Mouse (Mus musculus) gastrocnemius, adult 8-10 months (tissue): ENCODE data around the gene E130309D02Rik. TPM values are rescaled to one million over a fixed set of nuclear protein-coding genes. Genes with fewer than 3 reads are reported as not detected.

Experiments used
- DNase-seq, 2 experiments: peaks; one replicate each; pipeline ENCODE4 v3.0.0; 2022; ENCODE audit warnings: low spot score in 2 of 2
- total RNA-seq, 4 experiments: library from RNA; stranded (reverse); gene quantifications; 2 replicates each; pipeline ENCODE4 v1.2.4; 2022

E130309D02Rik gene
- total RNA-seq, 4 experiments from 2014 or later: 10.2 to 12.2 (median 11.2) TPM

DNA sequence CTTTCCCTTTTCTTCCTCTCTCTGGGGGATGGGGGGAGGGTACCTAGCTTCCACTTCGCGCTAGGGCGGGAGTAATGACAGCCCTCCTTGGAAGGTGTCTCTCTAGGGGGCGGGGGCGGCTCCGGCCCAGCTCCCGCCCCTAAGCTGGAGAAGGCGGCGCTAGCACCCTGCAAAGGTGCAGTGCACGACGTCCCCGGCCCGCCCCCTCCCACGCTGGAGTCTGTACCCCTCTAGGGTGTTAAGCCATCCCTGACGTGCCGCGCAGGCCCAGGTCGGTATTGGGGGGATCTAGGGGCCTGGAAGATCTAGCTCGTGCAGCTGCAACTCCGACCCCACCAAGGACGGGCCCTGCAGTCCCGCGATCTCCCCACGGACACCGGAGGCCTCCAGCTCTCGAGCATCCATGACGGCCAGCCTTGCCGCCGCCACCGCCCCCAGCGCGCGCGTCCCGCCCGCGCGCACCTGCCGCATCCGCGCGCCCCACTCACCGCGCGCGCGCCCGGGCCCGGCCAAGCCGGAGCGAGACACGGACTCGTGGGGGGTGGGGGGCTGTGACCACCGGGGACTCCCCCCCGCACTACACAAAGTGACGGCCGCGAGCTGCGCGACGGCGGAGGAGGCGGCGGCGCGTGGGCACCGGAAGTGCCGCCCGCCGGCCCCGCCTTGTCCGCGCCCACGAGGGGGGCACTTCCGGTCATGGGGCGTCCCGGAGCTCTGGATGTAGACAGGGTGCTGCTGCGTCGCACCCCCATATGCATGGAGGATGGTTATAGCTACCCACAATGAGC is 45.6 kb downstream of the E130309D02Rik start, which contains the start of gene Zfp316:
Gene Zfp316 (minus strand): TSS at position 660 of the 788 bp plus-strand sequence.
- DNase-seq: peak; percentile 51 to 63

DNA sequence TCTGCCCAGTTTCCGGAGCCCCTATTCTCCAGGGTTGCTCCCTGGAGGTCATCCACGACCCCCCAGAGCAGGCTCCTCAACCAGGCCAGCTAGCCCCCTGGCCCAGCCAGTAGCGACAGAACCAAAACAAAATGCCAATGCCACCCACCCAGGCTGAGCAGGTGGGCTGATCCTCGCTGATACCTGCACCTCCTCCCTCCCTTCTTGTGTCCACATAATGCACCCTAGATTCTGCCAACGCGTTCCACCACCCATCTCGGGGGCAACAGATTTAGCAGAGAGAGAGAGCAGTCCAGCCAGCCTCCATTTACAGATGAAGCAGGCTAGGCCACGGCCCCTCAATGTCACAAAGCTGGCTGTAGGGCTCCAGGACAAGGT is 46.2 kb downstream of the E130309D02Rik start:
- DNase-seq: no peak

DNA sequence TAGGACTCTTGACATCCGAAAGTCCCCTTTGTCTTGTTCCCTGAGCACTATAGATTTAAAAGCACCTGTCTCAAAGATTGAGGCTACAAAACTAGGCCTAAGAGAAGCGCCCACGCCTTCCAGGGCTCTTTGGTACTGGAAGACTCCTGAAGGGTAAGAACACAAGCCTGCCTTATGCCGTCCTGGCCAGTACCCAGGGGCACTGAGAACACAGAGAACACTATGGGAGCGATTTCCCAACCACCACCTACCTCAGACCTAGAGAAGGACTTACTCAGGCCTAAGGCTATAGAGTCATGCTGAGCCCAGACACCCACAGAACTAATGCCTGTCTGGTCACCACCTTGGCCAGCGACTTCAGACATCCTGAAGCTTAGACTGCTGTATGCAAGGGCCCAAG is 48.4 kb downstream of the E130309D02Rik start:
- no peak for DNase-seq

DNA sequence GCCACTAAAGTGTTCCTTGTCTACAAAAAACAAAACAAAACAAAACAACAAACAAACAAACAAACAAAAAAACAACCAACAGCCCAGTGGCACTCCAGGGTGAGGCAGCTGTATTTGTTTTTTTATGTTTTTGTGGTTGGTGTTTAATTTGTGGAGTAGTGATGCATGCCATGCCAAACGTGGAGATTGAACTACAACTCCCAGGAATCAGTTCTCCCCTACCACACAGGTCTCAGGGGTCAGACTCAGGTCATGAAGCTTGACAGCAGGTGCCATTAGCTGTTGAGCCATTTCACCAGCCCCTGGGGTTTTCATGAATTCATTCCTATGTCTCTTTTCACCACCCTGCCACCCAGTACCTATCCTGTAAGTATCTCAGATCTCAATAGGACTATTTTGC is 49.8 kb downstream of the E130309D02Rik start:
- no peak for DNase-seq

DNA sequence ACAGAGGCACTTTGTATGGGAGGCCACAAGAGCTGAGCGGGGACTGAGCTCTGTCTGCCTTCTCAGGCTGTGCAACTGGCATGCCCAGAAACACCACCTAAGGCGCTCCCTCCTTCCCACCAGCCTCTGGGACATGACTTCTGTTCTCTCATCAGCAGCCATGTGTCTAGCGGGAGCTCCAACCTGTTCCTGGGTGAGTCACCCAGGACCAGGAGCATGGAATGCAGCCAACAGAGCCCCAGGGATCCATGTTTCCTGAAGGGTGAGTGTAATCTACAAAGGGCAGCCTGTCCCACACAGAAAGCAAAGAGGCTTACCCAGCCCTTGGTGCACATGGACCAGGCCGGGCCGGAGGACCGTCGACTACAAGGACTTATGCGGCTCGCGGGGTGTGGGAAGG is 50.5 kb downstream of the E130309D02Rik start:
- no peak for DNase-seq

DNA sequence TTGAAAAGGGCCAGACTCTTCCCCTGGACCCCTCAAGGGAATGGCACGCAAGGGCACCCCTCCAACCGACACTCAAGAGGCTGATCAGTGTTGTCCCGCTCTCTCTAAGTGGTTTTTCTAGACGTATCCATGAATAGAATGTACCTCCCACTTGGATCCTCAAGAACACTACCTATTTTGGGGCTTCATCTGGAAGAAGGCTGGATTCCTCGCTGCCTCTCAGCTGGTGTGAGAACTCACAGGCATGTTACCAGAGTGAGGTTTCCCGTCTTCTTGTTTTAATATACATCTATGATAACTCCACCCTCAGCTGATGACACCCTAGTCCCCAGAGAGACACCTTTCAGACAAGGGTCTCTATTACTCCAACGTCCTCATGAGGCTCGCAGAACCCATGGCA is 53.5 kb downstream of the E130309D02Rik start:
- DNase-seq: no peak

DNA sequence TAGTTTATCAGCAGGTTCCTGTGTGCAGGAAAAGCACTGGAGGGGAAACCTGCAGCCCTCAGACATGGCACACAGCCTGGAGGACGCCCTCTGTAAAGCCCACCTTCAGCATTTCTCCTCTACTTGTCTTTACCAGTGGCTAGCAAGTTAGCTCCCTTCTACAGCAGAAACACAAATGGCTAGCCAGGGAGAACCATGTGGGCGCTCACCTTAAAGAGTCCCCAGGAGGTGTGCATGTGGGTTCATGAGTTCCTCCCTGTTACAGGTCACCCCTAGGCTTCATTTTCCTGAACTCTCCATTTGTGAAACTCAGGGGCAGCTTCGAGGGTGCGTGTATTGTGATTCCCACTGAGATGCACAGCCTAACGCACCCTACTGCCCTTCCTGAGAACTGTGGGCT is 59.4 kb downstream of the E130309D02Rik start:
- DNase-seq: no peak

DNA sequence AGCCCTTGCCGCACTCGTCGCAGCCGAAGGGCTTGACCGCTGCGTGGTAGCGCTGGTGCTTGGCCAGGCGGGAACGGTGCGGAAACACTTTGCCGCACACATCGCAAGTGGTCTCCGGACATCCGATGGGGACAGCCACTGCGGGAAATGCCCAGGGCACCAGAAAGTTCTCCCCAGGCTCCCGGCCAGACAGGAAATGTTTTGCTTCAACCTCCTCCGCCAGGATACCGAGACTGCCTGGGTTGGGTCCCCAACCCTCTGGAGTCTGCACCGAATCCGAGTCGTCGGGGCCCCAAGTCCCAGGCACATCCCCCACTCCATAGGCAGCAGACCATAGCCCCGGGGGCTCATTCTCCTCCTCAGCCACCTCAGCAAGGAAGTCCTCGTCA is 60.0 kb downstream of the E130309D02Rik start:
- no peak for DNase-seq

DNA sequence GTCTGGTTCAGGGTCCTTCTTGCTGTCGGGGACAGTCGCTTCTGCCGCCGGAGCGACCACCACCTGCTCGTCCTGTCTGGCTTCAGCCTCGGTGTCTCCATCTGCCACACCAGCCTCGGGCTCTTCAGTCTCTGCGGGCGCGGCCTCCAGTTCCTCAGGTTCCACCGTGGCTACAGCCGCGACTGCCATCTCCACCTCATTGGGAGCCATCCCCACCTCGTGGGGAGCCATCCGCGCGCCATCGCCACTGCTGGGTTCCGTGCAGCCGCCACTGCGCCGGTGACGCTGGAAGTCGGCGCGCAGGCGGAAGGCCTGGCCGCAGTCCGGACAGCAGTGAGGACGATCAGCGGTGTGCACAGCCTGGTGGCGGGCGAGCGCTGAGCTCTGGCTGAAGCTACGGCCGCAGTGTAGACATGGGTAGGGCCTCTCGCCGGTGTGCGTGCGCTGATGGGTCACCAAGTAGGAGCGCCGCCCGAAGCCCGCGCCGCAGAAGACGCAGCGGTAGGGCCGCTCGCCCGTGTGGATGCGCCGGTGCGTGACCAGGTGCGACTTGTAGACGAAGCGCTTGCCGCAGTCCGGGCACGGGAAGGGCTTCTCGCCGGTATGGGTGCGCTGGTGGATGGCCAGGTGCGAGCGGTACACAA is 60.6 kb downstream of the E130309D02Rik start:
- DNase-seq: no peak

DNA sequence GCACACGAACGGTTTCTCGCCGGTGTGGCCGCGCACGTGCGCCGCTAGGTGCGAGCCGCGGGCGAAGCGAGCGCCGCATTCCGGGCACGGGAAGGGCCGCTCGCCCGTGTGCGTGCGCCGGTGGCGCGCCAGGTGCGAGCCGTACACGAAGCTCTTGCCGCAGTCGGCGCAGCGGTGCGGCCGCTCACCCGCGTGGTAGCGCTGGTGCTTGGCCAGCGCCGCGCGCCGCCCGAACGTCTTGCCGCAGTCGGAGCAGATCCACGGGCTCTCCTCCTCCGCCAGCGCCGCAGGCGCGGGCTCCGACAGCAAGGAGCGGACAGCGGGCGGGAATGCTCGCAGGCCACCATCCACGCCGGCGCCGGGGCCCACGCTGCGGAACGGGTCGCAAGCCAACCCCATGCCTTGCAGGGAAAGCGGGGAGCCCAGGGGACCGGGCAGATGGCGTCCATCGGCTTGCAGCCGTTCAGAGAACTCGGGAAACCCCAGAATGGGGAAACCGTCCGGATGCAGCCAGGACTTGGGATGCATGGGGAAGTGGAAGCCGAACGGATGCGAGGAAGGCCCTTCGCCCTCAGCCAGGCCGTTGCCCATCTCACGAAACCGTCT is 61.2 kb downstream of the E130309D02Rik start:
- DNase-seq: no peak

DNA sequence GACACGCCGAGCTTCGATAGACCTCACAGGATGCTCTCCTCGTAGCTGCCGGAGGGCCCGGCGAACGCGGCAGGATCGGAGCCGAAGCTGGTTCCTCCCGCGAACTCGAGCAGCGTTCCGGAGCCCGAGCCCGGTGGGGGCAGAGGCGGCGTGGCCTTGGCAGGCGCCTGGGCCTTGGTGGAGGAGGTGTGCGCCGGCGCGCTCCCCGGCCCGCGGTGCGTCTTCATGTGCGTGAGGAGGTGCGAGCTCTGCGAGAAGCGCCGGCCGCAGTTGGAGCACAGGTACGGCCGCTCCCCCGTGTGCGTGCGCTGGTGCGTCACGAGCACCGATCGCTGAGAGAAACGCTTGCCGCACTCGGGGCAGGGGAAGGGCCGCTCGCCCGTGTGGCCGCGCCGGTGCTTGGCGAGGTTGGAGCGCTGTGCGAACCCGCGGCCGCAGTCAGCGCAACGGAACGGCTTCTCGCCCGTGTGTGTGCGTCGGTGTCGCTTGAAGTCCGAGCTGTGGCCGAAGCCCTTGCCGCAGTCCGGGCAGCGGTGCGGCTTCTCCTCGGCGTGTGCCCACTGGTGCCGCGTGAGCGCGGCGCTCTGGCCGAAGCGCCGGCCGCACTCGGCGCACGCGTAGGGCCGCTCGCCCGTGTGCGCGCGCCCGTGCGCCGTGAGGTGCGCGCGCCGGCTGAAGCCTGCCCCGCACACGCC is 61.8 kb downstream of the E130309D02Rik start:
- no peak for DNase-seq

DNA sequence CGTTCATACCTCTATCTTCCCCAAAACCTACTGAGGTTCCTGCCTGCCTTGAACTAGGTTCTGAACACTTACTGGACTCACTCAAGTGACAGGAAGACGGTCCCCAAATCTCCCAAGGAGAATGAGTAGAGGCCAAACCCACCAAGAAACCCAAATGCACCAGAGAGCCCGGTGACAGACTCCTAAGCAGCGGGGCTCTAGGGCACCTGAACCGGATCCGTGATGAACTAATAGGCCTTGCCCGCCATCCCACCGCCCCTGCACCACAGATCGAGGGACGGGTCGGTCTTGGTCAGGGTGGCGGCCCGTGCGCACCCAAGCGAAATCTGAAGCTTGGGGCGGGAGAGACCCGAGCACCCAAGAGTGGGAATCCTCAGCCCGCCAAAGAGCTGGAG is 62.4 kb downstream of the E130309D02Rik start:
- DNase-seq: no peak

DNA sequence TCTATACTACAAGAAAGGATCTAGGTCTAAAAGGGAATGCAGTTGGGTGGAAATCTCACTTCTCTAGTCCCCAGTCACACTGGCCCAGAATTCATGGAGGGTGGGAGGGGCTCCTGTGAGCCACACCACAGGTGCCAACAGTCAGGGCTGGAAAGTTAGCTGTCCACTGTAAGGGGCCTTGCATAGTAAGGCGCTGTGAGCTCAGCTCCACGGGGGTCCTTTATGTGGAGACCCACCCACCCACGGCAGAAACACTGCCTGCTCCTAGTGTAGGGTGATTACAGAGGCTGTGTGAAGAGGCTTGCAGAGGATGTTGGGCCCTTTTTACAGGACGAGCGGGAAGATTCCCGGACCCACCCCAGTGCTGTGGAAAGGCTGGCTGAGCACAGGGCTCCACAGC is 63.1 kb downstream of the E130309D02Rik start:
- DNase-seq: no peak

Other genes starting within 250 kb of the E130309D02Rik start
- 10 to 100 TPM; 16.3 to 18.1 (median 17.9) TPM for gene Rnf216, start 202.4 kb downstream of the E130309D02Rik start, total RNA-seq
- under 1 TPM in 1 of 4 experiments, not detected in 3; 0.07 TPM for gene Olfr718-ps1, start 167.8 kb downstream of the E130309D02Rik start, total RNA-seq
- 1 to 10 TPM; 2.9 to 3.7 (median 3.4) TPM for gene Rbak, start 134.6 kb downstream of the E130309D02Rik start, total RNA-seq
- gene Spdye4b, start 134.3 kb downstream of the E130309D02Rik start, total RNA-seq: not detected
- not detected for gene Spdye4a, start 88.5 kb downstream of the E130309D02Rik start, total RNA-seq
- gene Zfp12, start 80.2 kb downstream of the E130309D02Rik start, total RNA-seq: 1 to 10 TPM; 5.9 to 7.8 (median 7.2) TPM
- 1 to 10 TPM; 3.5 to 4.8 (median 4.4) TPM for gene Zfp316, start 45.3 kb downstream of the E130309D02Rik start, total RNA-seq
- gene Zfp853, start 21.7 kb downstream of the E130309D02Rik start, total RNA-seq: not detected
- gene Zdhhc4, start 13.9 kb upstream of the E130309D02Rik start, total RNA-seq: 10 to 100 TPM; 33.7 to 45.5 (median 37.9) TPM
- gene Grid2ip, start 42.0 kb upstream of the E130309D02Rik start, total RNA-seq: not detected
- gene Kdelr2, start 88.5 kb upstream of the E130309D02Rik start, total RNA-seq: 10 to 100 TPM; 31.4 to 36.1 (median 32.8) TPM
- 10 to 100 TPM in 1 of 4 experiments, 1 to 10 TPM in 3; 9.5 to 11.2 (median 9.8) TPM for gene Daglb, start 149.2 kb upstream of the E130309D02Rik start, total RNA-seq
- 100 to 1,000 TPM; 211 to 247 (median 228) TPM for gene Rac1, start 212.7 kb upstream of the E130309D02Rik start, total RNA-seq